Mouse (Mus musculus) frontal cortex, postnatal 10 days (tissue): ENCODE results near the gene Prrx1.

ENCODE experiments used
- DNase-seq, 2 experiments: peaks; one replicate each; pipeline ENCODE4 v3.0.0; 2022; ENCODE audit warnings: low spot score in 2 of 2, mixed read lengths in 1 of 2

Gene Prrx1

DNA sequence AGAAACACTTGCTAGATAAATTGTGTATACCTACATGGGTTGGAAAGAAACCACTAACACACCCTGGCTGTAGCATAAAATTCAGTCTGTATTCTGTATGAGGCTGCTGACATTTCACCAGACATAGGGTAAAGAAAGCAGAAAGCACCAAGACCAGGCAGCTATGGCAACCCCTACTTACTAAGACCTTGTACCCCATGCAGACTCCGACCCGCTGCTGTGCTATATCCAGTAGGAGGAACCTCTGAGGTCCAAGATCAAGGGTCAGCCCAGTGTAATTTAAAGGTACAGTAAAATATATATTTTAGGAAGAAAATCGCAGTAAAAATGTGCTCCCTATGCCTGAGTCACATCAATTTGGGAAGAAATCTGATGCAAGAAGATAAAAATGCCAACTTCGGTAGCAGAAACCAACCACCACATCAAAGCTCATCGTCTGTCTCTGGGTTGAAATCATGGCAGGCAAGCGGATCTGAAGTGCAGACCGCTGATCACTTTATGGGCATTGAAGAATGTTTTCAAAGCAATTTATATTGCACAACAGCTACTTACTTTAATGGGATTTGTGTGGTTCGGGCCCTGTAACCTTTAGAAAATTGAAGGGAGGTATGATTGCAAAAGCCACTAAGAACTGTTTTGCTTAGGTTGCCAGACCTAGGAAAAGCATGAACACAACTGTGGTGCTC lies 46.5 kb downstream of the Prrx1 start:
- no peak for DNase-seq

DNA sequence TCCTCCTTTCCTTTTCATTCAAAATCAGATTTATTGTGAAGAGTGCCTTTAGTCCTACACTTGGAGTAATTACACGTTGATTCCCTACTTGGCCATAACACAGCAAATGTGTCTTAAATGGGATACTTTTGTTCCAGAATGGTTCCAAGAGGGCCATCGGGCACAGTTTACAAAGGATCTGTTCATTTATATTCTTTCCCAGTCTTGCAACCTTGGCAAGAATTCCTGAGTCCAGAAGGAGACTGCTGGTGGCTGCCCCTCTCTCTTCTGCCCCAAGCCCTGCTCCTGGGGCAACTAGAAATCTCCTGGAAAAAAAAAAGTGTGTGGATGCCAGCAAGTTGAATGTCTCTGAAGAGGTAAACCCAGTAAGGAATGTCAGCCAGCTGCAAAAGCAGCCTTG lies 56.2 kb downstream of the Prrx1 start:
- DNase-seq, result no peak

DNA sequence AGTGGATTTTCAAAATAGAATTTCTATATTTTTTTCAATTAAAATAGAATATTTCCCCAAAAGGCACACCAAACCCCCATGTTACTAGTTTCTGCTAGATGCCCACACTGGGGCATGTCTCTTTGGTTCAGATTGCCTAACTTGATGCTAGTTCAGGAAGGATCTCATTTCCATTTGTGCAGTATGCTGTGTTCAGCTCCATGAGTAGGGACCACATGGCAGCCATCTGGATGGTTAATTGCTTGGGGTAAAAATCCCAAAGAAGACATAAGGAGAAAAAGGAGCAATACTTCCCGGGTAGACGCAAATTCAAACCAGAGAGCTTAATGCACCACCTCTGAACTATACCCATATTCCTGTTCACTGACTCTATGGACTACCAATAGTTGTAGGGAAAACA lies 57.6 kb downstream of the Prrx1 start:
- no peak for DNase-seq

DNA sequence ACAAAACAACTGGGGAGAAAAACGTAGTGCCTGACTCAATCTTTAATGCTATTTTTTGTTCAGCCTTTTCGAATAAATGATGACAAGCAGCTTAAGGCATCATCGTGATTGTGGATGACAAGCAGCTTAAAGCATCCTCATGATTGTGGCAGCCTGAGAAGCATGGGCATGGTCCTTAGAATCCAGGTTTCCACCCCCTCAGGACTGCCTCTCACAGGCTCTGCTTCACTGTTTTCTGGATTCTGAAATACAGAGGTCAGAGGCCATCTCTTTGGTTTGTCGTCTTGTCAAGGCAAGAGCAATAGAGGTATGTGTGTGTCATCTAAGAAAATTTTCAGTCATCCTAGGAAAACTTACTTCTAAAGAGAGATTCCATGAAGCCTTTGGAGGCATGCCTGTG lies 60.7 kb downstream of the Prrx1 start:
- DNase-seq, result no peak

DNA sequence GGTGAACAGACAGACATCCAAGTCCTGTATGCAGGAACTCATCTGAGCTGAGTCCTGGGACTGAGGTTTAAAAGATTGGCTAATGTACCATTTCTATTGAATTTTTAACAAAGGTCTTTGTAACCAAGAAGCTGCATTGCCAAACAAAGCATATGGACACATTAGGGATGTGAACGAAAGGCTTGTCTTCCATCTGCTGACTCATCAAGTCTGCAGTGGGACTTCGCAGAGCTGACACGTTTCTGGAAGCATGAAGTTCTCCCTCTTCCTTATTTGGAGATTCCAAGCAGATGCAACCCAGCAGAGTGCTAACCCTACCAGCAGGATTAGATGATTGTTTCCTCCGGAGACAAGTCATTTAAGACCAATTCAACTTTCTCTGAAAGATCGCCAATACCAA lies 61.2 kb downstream of the Prrx1 start:
- no peak for DNase-seq

DNA sequence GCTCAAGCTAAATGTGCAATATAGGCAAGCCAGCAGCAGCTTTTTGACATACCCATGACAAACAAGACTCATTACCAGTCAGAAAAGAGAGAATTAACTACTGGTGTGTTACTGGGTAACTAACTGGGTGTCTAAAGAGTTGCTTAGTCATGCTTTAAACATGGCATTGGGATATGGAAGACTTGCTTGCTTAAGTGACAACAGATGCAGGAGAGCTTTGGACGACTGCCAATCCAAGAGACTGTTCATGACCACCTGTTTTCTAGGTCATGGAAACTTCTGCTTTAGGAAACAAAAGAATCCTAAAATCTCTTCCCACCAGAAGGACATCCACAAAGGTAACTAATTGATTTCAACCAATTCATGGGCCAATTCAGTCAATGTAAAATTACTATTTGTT lies 61.7 kb downstream of the Prrx1 start:
- no peak for DNase-seq

DNA sequence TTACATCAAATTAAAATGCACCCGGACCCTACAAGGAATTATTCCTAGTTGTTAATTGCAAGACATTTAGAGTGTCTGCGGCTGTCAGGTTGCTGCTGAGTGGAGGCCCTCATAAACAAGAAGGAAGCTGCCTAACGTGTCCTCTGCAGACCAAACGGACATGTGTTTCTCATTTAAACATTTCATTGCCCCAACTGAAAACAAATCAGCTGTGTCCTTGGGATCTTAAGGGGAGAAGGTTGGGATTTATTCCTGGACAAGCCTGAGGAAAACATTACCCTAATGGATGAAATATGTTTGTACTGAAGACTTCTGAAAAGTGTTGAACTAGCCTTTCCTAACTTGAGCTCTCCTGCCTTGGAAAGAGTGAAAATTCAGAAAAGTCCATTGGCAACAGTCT lies 74.6 kb downstream of the Prrx1 start:
- DNase-seq, result no peak

DNA sequence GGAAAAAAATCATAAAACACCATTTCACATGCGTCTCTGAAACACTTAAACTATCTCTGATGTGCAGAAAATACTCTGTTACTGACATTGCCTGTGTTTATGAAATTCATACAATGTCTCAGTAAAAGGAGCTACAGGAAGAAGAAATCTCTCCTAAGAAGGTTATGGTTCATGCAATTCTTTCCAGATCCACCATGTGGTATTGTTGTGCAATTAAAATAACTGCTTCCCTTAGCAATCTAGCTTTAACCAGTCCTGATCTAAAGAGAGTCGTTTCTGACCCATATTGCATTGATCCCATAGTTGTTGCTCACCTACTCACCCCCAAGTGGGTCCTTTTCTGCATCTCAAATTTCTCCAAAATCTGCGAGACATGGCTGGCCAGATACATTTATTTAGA lies 82.3 kb downstream of the Prrx1 start:
- DNase-seq, result no peak

DNA sequence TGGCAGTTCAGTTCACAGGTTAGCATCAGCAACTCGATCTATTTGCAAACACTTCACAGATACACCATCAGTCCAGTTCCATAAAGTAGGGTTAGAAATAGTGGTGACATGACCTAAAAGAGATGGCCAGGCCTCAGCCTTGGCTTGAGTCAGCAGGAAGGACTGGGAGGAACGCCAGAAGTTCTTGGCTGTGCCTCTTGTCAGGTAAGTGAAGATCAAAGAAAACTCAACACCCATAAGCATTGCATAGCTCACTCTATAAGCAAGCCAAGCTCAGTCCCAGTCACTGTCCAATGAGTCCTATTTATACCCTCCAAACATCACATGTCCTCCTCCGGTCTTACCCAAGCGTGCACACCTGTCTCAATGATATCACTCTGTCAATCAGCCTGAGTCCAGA lies 87.2 kb downstream of the Prrx1 start:
- DNase-seq, result no peak

DNA sequence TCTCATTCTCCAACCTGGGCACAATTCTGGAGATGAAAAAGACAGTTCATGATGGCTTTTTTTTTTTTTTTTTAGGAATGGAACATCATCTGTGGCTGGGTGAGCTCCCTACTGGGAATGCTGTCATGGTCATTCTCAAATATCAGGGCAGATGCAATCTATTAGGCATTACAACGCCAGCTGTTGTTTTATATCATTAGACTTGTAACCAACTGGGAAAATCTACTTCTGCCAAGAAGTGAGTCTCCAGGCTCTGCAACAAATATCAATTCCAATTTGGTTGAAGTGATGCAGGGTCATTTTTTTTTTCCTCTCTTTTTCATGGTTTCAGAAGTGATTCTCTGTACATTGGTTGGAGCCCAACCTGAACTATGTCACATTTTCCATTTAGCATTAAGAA lies 91.7 kb downstream of the Prrx1 start:
- DNase-seq, result no peak

DNA sequence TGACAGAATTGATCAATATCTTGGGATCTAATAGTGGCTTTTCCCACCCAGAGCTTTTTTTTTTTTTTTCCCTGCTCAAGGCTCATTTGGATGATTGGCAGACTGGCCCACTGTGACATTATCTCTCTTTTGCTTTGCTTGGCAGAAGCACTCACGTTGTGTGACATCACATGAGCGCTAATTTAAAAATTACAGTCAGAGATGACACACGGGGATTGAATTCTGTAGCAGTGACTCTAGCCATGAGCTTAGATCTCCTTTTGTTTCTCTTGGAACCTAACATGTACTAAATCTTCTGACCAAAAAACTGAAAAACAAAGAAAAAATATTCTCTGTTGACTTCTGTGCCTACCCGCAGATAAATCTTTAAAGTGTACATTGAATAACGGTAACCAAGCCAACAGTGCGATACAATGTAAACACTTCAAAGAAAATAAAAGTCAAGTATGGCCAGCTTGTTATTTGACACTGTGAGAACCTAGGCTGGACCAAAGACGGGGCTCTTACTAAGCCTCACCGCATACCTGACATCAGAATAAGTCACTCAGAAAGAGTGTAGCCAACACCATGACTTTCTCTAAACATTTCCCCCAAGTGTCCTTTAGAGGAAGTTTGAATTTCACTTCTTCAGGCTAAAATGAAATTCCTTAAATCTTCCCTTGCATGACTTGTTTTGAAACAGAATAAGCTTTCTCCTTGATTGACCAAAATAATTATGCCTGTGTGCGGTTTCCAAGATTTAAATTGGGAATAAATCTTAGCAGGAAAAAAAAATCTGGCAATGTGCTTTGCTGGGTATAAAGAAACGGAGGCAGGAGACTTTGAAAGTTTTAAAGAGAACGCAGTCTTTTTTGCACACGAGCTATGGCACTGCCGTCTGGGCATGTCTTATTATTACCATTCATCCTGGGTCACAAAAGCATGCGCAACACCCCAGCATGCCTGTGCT lies 104.3 kb downstream of the Prrx1 start:
- DNase-seq, result no peak

DNA sequence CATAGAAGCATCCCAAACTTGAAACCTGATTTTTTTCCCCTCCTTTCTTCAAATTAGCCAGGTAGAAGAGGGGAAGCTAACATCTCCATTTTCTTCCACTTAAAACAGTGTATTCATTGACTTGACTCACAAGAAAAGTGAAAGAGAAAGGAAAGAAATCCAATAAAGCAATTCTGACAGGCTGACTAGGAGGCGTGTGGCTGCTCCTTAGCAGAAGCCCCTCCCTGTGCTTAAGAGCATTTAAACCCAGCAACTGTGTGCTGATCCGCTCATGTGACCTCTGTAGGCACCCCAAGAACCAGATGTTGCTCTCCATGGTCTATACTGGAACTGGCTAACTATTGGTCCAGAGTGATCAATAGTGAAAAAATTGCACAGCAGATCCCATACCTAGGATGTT lies 114.7 kb downstream of the Prrx1 start:
- no peak for DNase-seq

DNA sequence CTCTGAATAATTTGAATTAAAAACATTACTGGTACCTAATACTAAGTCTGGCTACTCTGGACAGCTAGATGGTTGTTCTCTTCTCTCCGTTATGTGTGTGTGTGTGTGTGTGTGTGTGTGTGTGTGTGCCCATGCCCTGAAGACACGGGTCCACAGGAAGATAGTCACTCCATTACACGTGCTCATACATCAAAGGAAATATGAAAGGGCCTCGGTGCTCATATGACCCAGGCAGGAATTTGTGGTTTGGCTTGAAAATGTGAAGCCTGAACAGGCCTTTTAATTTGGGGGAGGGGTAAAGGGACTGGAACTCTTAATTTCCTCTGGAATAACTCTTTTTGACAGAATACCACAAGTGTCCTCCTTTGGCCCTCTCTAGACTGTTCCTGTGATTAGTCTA lies 115.5 kb downstream of the Prrx1 start:
- DNase-seq, result no peak
